Mouse (Mus musculus) monocyte, adult 2 months (primary cell): ENCODE data around the gene Tmem219.

ENCODE experiments used
- DNase-seq, 2 experiments: peaks; one replicate each; pipeline ENCODE4 v3.0.0; 2022; ENCODE audit warnings: low spot score in 2 of 2, low read depth in 1 of 2

The Tmem219 gene

GRCm38 (mm10) chr7:126863791-126864190 is 58.9 kb downstream of the Tmem219 start:
- DNase-seq = no peak

GRCm38 (mm10) chr7:126862147-126862784 is 60.5 kb downstream of the Tmem219 start, which contains the start of gene Ino80e:
Ino80e (minus strand) TSS chr7:126862377.
- DNase-seq = peak; percentile 74 to 83

- DNase-seq = peak; percentile 86 to 89
Measured at GRCm38 (mm10) chr7:126861429-126862130, 61.1 kb downstream of the Tmem219 start, which contains the start of gene Hirip3. Hirip3 (plus strand) TSS chr7:126861972.

- DNase-seq = no peak
Measured at GRCm38 (mm10) chr7:126860987-126861386, 61.7 kb downstream of the Tmem219 start.

GRCm38 (mm10) chr7:126856741-126857420 is 65.8 kb downstream of the Tmem219 start:
- DNase-seq = no peak

GRCm38 (mm10) chr7:126855641-126856040 is 67.1 kb downstream of the Tmem219 start:
- DNase-seq = no peak

- DNase-seq = no peak
Measured at GRCm38 (mm10) chr7:126853454-126853853, 69.3 kb downstream of the Tmem219 start.

- no peak for DNase-seq
Measured at GRCm38 (mm10) chr7:126851192-126851591, 71.5 kb downstream of the Tmem219 start.

GRCm38 (mm10) chr7:126850161-126850560 is 72.6 kb downstream of the Tmem219 start:
- no peak for DNase-seq

GRCm38 (mm10) chr7:126848794-126849193 is 73.9 kb downstream of the Tmem219 start:
- no peak for DNase-seq

- no peak for DNase-seq
Measured at GRCm38 (mm10) chr7:126847421-126848398, 75.0 kb downstream of the Tmem219 start.

GRCm38 (mm10) chr7:126847116-126847420 is 75.6 kb downstream of the Tmem219 start, which contains the start of gene Doc2a:
Doc2a (plus strand) TSS chr7:126847416.
- DNase-seq = no peak

- DNase-seq = no peak
Measured at GRCm38 (mm10) chr7:126845516-126845915, 77.2 kb downstream of the Tmem219 start.

- no peak for DNase-seq
Measured at GRCm38 (mm10) chr7:126843276-126843675, 79.4 kb downstream of the Tmem219 start.
